Mouse (Mus musculus): ENCODE data around the gene Ppp2r5e.

GRCm38 (mm10) chr12:75567745-75568144 lies 28.3 kb downstream of the Ppp2r5e start:
- TF ChIP-seq POLR2A (IDR thresholded peaks at IDR 0.05; ENCODE audit: low read depth, low read length) (no peak), CTCF (conservative IDR thresholded peaks at IDR 0.05; ENCODE audit: insufficient read depth, insufficient read length, low read depth, low read length) (no peak)

All from kidney, adult 2 months (tissue).